ENCODE assay signal across 13 mouse cellular contexts in the genomic region with DNA sequence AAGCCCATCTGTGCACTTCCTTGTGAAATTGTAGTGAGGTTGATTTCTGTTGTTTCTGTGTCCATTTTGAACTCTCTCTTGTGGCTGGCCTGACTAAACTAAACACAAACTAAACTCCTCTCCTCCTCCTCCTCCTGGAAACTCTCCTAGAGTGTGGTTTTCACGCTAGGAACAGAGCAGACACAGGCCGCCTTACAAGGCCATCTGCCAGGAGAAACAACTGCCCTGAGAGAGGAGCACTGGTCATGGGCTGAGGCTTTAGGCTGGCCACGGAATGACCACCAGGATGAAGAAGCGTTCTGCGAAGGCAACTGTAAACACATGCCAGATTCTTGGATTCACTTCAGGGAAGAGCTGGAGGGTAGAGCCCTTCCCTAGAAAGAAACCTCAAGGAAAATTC.
"Had no signal": no experiment of that assay in that cellular context is flagged by ENCODE, and none has a peak within 500 bp of the region (broad histone marks: within the 10 kb centered on the region; RNA-seq: fewer than 3 reads in every experiment).

No protein-coding gene starts in this region.

- H3K9ac ChIP-seq: limb, embryonic 13.5 days; liver, embryonic 14.5 days; midbrain, embryonic 12.5 days had no signal

- ATAC-seq: lung, postnatal 0 days; midbrain, embryonic 16.5 days had no signal

- H3K4me2 ChIP-seq: limb, embryonic 13.5 days; midbrain, embryonic 12.5 days had no signal

- DNase-seq: kidney, adult 2 months; kidney, postnatal 36 days; layer of hippocampus, adult 9-11 months; left cerebral cortex, postnatal 4 days; lung, adult 2 months; thymus, adult 18-20 months; thymus, postnatal 25 days had no signal

- H3K4me1 ChIP-seq: limb, embryonic 13.5 days; midbrain, embryonic 12.5 days had no signal

- H3K4me3 ChIP-seq: limb, embryonic 13.5 days; midbrain, embryonic 12.5 days had no signal

- H3K36me3 ChIP-seq: limb, embryonic 13.5 days; midbrain, embryonic 12.5 days had no signal

- H3K27me3 ChIP-seq: limb, embryonic 13.5 days; midbrain, embryonic 12.5 days had no signal

- H3K27ac ChIP-seq: limb, embryonic 13.5 days; liver, embryonic 14.5 days; macrophage; midbrain, embryonic 12.5 days had no signal

- H3K9me3 ChIP-seq: limb, embryonic 13.5 days; midbrain, embryonic 12.5 days had no signal
